Mouse (Mus musculus) limb, embryonic 15.5 days (tissue): ENCODE results near the gene Dnajc5g. TPM values are rescaled to one million over a fixed set of nuclear protein-coding genes. Genes with fewer than 3 reads are reported as not detected.
A peak's percentile ranks its signal among the peaks of the same experiment; 100 is the strongest.

Experiments used
- ATAC-seq: fragments of 200-750 bp; cut with Nextera tagmentation; 2 replicates; pipeline ENCODE4 v1.8.0; 2017; ENCODE audit warnings: low read depth, moderate TSS enrichment; ENCODE audit not compliant: insufficient number of reproducible peaks, low FRiP score, low TSS enrichment
- H3K27ac ChIP-seq: fragments of 300-500 bp; sonication (generic); 2 replicates; pipeline ENCODE4 v1.5.1; 2015; ENCODE audit warnings: moderate library complexity, mild to moderate bottlenecking, inconsistent platforms
- H3K27me3 ChIP-seq: fragments of 300-500 bp; sonication (generic); 2 replicates; pipeline ENCODE4 v1.6.1; 2015; ENCODE audit warnings: inconsistent platforms
- H3K36me3 ChIP-seq: fragments of 300-500 bp; sonication (generic); 2 replicates; pipeline ENCODE4 v1.6.1; 2015; ENCODE audit warnings: inconsistent platforms
- H3K4me1 ChIP-seq: fragments of 300-500 bp; sonication (generic); 2 replicates; pipeline ENCODE4 v1.6.1; 2015; ENCODE audit warnings: inconsistent platforms
- H3K4me2 ChIP-seq: fragments of 300-500 bp; sonication (generic); 2 replicates; pipeline ENCODE4 v1.6.1; 2015; ENCODE audit warnings: mild to moderate bottlenecking, inconsistent platforms
- H3K4me3 ChIP-seq: fragments of 300-500 bp; sonication (generic); 2 replicates; pipeline ENCODE4 v1.5.1; 2015; ENCODE audit warnings: mild to moderate bottlenecking, inconsistent platforms
- H3K9ac ChIP-seq: fragments of 300-500 bp; sonication (generic); 2 replicates; pipeline ENCODE4 v1.6.1; 2015; ENCODE audit warnings: inconsistent platforms
- H3K9me3 ChIP-seq: fragments of 300-500 bp; sonication (generic); 2 replicates; pipeline ENCODE4 v1.6.1; 2016; ENCODE audit warnings: inconsistent platforms
- WGBS: fragments of 180-500 bp; shearing (Covaris S2); methylation state at CpG from one replicate; pipeline ENCODE4 v1.1.7; 2015; 5-methylcytosine and 5-hydroxymethylcytosine counted together
- polyA plus RNA-seq: library from polyadenylated mRNA; unstranded; fragments of >200 nt; fragmentation: Nextera tagmentation; extraction: Ambion mirVana; gene quantifications from 2 replicates; pipeline ENCODE4 v1.2.1, GENCODE M21; 2015

The Dnajc5g gene
- polyA plus RNA-seq, 1 experiment from 2014 or later = not detected

- Histone ChIP-seq H3K27ac (no peak overlapping the region), H3K4me1 (no peaks in the 10 kb centered on the region), H3K36me3 (no peaks in the 10 kb centered on the region), H3K9me3 (no peaks in the 10 kb centered on the region), H3K9ac (no peak overlapping the region), H3K4me3 (no peak overlapping the region), H3K4me2 (no peak overlapping the region), H3K27me3 (peaks cover 8% of the 10 kb centered on the region)
- 16% methylated on average over 10 of the region's 10 CpGs for WGBS
- ATAC-seq = no peak
Observed at GRCm38 (mm10) chr5:31116912-31117311, 10.8 kb downstream of the Dnajc5g start.

GRCm38 (mm10) chr5:31121111-31121510, 15.0 kb downstream of the Dnajc5g start:
- Histone ChIP-seq H3K9me3 (no peaks in the 10 kb centered on the region), H3K4me3 (no peak overlapping the region), H3K36me3 (no peaks in the 10 kb centered on the region), H3K27me3 (peaks cover 8% of the 10 kb centered on the region), H3K4me1 (no peaks in the 10 kb centered on the region), H3K4me2 (no peak overlapping the region), H3K9ac (no peak overlapping the region), H3K27ac (no peak overlapping the region)
- 73% methylated on average over 8 of the region's 8 CpGs for WGBS
- no peak for ATAC-seq

- 39% methylated on average over 2 of the region's 2 CpGs for WGBS
- no peak overlapping the region for H3K4me2 ChIP-seq
- no peak for ATAC-seq
- no peaks in the 10 kb centered on the region for H3K36me3 ChIP-seq
- no peak overlapping the region for H3K27ac ChIP-seq
- H3K9me3 ChIP-seq = no peaks in the 10 kb centered on the region
- H3K4me1 ChIP-seq = no peaks in the 10 kb centered on the region
- no peaks in the 10 kb centered on the region for H3K27me3 ChIP-seq
- no peak overlapping the region for H3K9ac ChIP-seq
- no peak overlapping the region for H3K4me3 ChIP-seq
Observed at GRCm38 (mm10) chr5:31123481-31123880, 17.4 kb downstream of the Dnajc5g start.

- H3K4me2 ChIP-seq = no peak overlapping the region
- no peaks in the 10 kb centered on the region for H3K36me3 ChIP-seq
- WGBS = 40% methylated on average over 5 of the region's 5 CpGs
- no peaks in the 10 kb centered on the region; the same call in 1 of the 2 replicates for H3K27me3 ChIP-seq
- no peaks in the 10 kb centered on the region for H3K9me3 ChIP-seq
- no peaks in the 10 kb centered on the region for H3K4me1 ChIP-seq
- no peak overlapping the region for H3K27ac ChIP-seq
- no peak overlapping the region for H3K9ac ChIP-seq
- no peak overlapping the region for H3K4me3 ChIP-seq
- no peak for ATAC-seq
Observed at GRCm38 (mm10) chr5:31126050-31126449, 20.0 kb downstream of the Dnajc5g start.

GRCm38 (mm10) chr5:31136730-31137424, 30.8 kb downstream of the Dnajc5g start:
- Histone ChIP-seq H3K4me2 (no peak overlapping the region), H3K9me3 (no peaks in the 10 kb centered on the region), H3K27me3 (peaks cover 69% of the 10 kb centered on the region), H3K27ac (no peak overlapping the region), H3K36me3 (peaks cover 8% of the 10 kb centered on the region; the same call in 1 of the 2 replicates), H3K4me3 (0 out of 2 replicates have a peak overlapping the region, but pooled peaks have one; percentile 7), H3K4me1 (peaks cover 24% of the 10 kb centered on the region), H3K9ac (no peak overlapping the region)
- WGBS = under 1% methylated on average over 33 of the region's 33 CpGs
- no peak for ATAC-seq

GRCm38 (mm10) chr5:31137658-31138057, 31.6 kb downstream of the Dnajc5g start:
- no peak for ATAC-seq

GRCm38 (mm10) chr5:31138241-31138967, 32.3 kb downstream of the Dnajc5g start, which contains the start of gene Ucn:
Gene Ucn (minus strand): TSS chr5:31138829.
- WGBS = 2% methylated on average over 52 of the region's 52 CpGs
- no peak within 1 kb of the TSS for H3K27ac ChIP-seq
- peaks cover 24% of the 10 kb centered on the region for H3K4me1 ChIP-seq
- no peak for ATAC-seq
- H3K9me3 ChIP-seq = no peaks in the 10 kb centered on the region
- peaks cover 11% of the 10 kb centered on the region for H3K36me3 ChIP-seq
- peak within 1 kb of the TSS; percentile 33 for H3K4me2 ChIP-seq
- H3K4me3 ChIP-seq = peak within 1 kb of the TSS; percentile 22
- peaks cover 67% of the 10 kb centered on the region for H3K27me3 ChIP-seq
- no peak within 1 kb of the TSS for H3K9ac ChIP-seq

More at GRCm38 (mm10) chr5:31137658-31138057, 31.6 kb downstream of the Dnajc5g start:
- no peak overlapping the region for H3K9ac ChIP-seq
- H3K27ac ChIP-seq = no peak overlapping the region
- peaks cover 69% of the 10 kb centered on the region for H3K27me3 ChIP-seq
- peak overlapping the region; percentile 22; the same call in 1 of the 2 replicates for H3K4me3 ChIP-seq
- WGBS = under 1% methylated on average over 13 of the region's 13 CpGs
- H3K9me3 ChIP-seq = no peaks in the 10 kb centered on the region
- peaks cover 24% of the 10 kb centered on the region for H3K4me1 ChIP-seq
- H3K36me3 ChIP-seq = peaks cover 8% of the 10 kb centered on the region; the same call in 1 of the 2 replicates
- H3K4me2 ChIP-seq = no peak overlapping the region; the same call in 1 of the 2 replicates

GRCm38 (mm10) chr5:31138968-31139425, 32.9 kb downstream of the Dnajc5g start:
- Histone ChIP-seq H3K4me2 (0 out of 2 replicates have a peak overlapping the region, but pooled peaks have one; percentile 33), H3K27ac (no peak overlapping the region), H3K4me3 (peak overlapping the region; percentile 22; the same call in 1 of the 2 replicates), H3K4me1 (peaks cover 24% of the 10 kb centered on the region), H3K9me3 (no peaks in the 10 kb centered on the region), H3K27me3 (peaks cover 61% of the 10 kb centered on the region), H3K9ac (no peak overlapping the region), H3K36me3 (peaks cover 14% of the 10 kb centered on the region)
- ATAC-seq = no peak
- 12% methylated on average over 9 of the region's 9 CpGs for WGBS

- peaks cover 9% of the 10 kb centered on the region for H3K4me1 ChIP-seq
- H3K9me3 ChIP-seq = no peaks in the 10 kb centered on the region
- 82% methylated on average over 4 of the region's 4 CpGs for WGBS
- no peak for ATAC-seq
- peaks cover 30% of the 10 kb centered on the region for H3K36me3 ChIP-seq
- H3K9ac ChIP-seq = no peak overlapping the region
- no peak overlapping the region for H3K4me2 ChIP-seq
- H3K4me3 ChIP-seq = no peak overlapping the region
- no peaks in the 10 kb centered on the region for H3K27me3 ChIP-seq
- H3K27ac ChIP-seq = no peak overlapping the region
Observed at GRCm38 (mm10) chr5:31149781-31150180, 43.7 kb downstream of the Dnajc5g start.

GRCm38 (mm10) chr5:31151746-31152145, 45.7 kb downstream of the Dnajc5g start:
- no peak overlapping the region for H3K9ac ChIP-seq
- H3K4me2 ChIP-seq = no peak overlapping the region
- no peak for ATAC-seq
- H3K4me1 ChIP-seq = peaks cover 12% of the 10 kb centered on the region
- no peaks in the 10 kb centered on the region for H3K9me3 ChIP-seq
- H3K36me3 ChIP-seq = peaks cover 18% of the 10 kb centered on the region
- H3K4me3 ChIP-seq = no peak overlapping the region
- no peak overlapping the region for H3K27ac ChIP-seq
- WGBS = 85% methylated on average over 3 of the region's 3 CpGs
- no peaks in the 10 kb centered on the region for H3K27me3 ChIP-seq

GRCm38 (mm10) chr5:31153516-31154151, 47.5 kb downstream of the Dnajc5g start:
- H3K4me2 ChIP-seq = peak overlapping the region; percentile 79
- peaks cover 28% of the 10 kb centered on the region for H3K36me3 ChIP-seq
- WGBS = 37% methylated on average over 6 of the region's 6 CpGs
- H3K4me1 ChIP-seq = peaks cover 12% of the 10 kb centered on the region
- ATAC-seq = no peak
- peak overlapping the region; percentile 71 for H3K4me3 ChIP-seq
- H3K9me3 ChIP-seq = no peaks in the 10 kb centered on the region
- H3K27me3 ChIP-seq = no peaks in the 10 kb centered on the region
- peak overlapping the region; percentile 89 for H3K27ac ChIP-seq
- peak overlapping the region; percentile 56 for H3K9ac ChIP-seq
